ENCODE assay signal across 15 mouse cellular contexts in the genomic region with DNA sequence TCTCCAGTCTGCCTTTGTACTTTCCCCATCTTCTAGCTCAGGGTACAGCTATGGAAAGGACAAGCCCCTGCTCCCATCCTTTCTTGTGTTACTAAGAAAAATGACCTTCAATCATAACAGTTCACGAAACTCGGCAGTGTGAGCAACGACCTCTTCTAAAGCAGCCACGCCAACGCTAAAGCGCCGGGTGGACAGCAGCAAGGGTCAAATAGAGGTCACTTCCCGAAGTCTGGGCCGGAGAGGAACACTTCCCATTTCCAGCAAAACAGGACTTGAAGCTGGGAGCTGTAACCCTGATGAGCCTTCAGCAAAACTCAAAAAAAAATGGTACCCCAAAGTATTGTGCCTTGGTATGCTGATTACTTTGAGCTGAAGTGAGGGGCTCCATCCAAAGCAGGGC.
A peak's percentile ranks its signal among the peaks of the same experiment; 100 is the strongest.
DNase-seq lines count a peak whose midpoint lies in the region; ATAC-seq and TF ChIP-seq lines count a peak whose summit lies in the region.
"Had no signal": no experiment of that assay in that cellular context is flagged by ENCODE, and none has a peak within 500 bp of the region (broad histone marks: within the 10 kb centered on the region; RNA-seq: fewer than 3 reads in every experiment).

No protein-coding gene starts in this region.

- no peak for TF ChIP-seq POLR2A in lung, adult 2 months (IDR thresholded peaks at IDR 0.05; ENCODE audit: borderline replicate concordance, extremely low read depth, low read depth, low read length)

- DNase-seq in embryo, embryonic 10 days (ENCODE audit: low spot score), result peak; percentile 35
- DNase-seq in embryo, embryonic 10.5 days (ENCODE audit: low spot score), result no peak
- no peak for DNase-seq in lung, adult 2 months
- no peak for DNase-seq in heart, embryonic 10.5 days (ENCODE audit: low spot score)
- DNase-seq in kidney, postnatal 4 days, result peak; percentile 53 to 63
- DNase-seq in right cerebral cortex, postnatal 25 days, result no peak
- DNase-seq in cerebellum, postnatal 14 days, result no peak
- DNase-seq: cerebellum, adult 18-20 months; left cerebral cortex, postnatal 4 days; liver, postnatal 0 days had no signal

- H3K36me3 ChIP-seq in lung, embryonic 16.5 days (ENCODE audit: control insufficient read depth, insufficient read depth, low read length), result no peaks in the 10 kb centered on the region
- no peaks in the 10 kb centered on the region for H3K36me3 ChIP-seq in heart, embryonic 10.5 days
- H3K36me3 ChIP-seq: embryonic facial prominence, embryonic 12.5 days; midbrain, embryonic 12.5 days had no signal

- no peaks in the 10 kb centered on the region for H3K9me3 ChIP-seq in lung, embryonic 16.5 days (ENCODE audit: control insufficient read depth, low read length)
- H3K9me3 ChIP-seq in heart, embryonic 10.5 days, result no peaks in the 10 kb centered on the region
- H3K9me3 ChIP-seq: embryonic facial prominence, embryonic 12.5 days; forebrain, embryonic 13.5 days; midbrain, embryonic 12.5 days had no signal

- no peak overlapping the region for H3K4me3 ChIP-seq in lung, embryonic 16.5 days (ENCODE audit: low read length)
- H3K4me3 ChIP-seq in lung, adult 2 months (replicated peaks; ENCODE audit: extremely low read depth, low read depth, low read length), result no peak overlapping the region
- H3K4me3 ChIP-seq in heart, embryonic 10.5 days, result peak overlapping the region; percentile 9; the same call in 1 of the 2 replicates
- H3K4me3 ChIP-seq: embryonic facial prominence, embryonic 12.5 days; forebrain, embryonic 13.5 days; midbrain, embryonic 12.5 days had no signal

- WGBS in lung, embryonic 16.5 days, result 10% methylated on average over 9 of the region's 9 CpGs
- WGBS in lung, adult 2 months, result 24% methylated on average over 9 of the region's 9 CpGs
- WGBS in heart, embryonic 10.5 days, result 6% methylated on average over 9 of the region's 9 CpGs

- TF ChIP-seq CTCF in lung, adult 2 months (IDR thresholded peaks at IDR 0.05; ENCODE audit: insufficient read depth, low read length), result no peak

- H3K4me2 ChIP-seq in lung, embryonic 16.5 days (ENCODE audit: low read depth, low read length), result no peak overlapping the region
- H3K4me2 ChIP-seq: embryonic facial prominence, embryonic 12.5 days; forebrain, embryonic 13.5 days; midbrain, embryonic 12.5 days had no signal

- H3K9ac ChIP-seq in lung, embryonic 16.5 days (ENCODE audit: low read length), result no peak overlapping the region
- H3K9ac ChIP-seq: embryonic facial prominence, embryonic 12.5 days; forebrain, embryonic 13.5 days; liver, postnatal 0 days; midbrain, embryonic 12.5 days had no signal

- no peak overlapping the region for H3K27ac ChIP-seq in lung, embryonic 16.5 days (ENCODE audit: low read length)
- peak overlapping the region; percentile 73 for H3K27ac ChIP-seq in heart, embryonic 10.5 days
- H3K27ac ChIP-seq: embryonic facial prominence, embryonic 12.5 days; forebrain, embryonic 13.5 days; midbrain, embryonic 12.5 days had no signal

- 0 out of 2 replicates have a peak, but pooled peaks have one; percentile 54 for ATAC-seq in lung, embryonic 16.5 days (ENCODE audit: low read depth)
- ATAC-seq: forebrain, embryonic 13.5 days; inflammation-experienced regulatory T-cells, adult 6 months; liver, postnatal 0 days had no signal

- H3K27me3 ChIP-seq in lung, embryonic 16.5 days (ENCODE audit: control insufficient read depth, insufficient read depth, low read depth, low read length), result no peaks in the 10 kb centered on the region
- H3K27me3 ChIP-seq in heart, embryonic 10.5 days (ENCODE audit: insufficient read depth, poor library complexity, severe bottlenecking), result no peaks in the 10 kb centered on the region
- H3K27me3 ChIP-seq: embryonic facial prominence, embryonic 12.5 days; forebrain, embryonic 13.5 days; midbrain, embryonic 12.5 days had no signal

- peaks cover 8% of the 10 kb centered on the region for H3K4me1 ChIP-seq in lung, embryonic 16.5 days (replicated peaks; ENCODE audit: control insufficient read depth, insufficient read depth, low read length)
- H3K4me1 ChIP-seq in lung, adult 2 months (ENCODE audit: control insufficient read depth, insufficient read depth, low read length), result no peaks in the 10 kb centered on the region; the same call in 1 of the 2 replicates
- H3K4me1 ChIP-seq in heart, embryonic 10.5 days, result peaks cover 26% of the 10 kb centered on the region
- H3K4me1 ChIP-seq: embryonic facial prominence, embryonic 12.5 days; forebrain, embryonic 13.5 days; midbrain, embryonic 12.5 days had no signal

Comparison
In these comparisons a context has a peak if more than half of its experiments do, and no peak if none do; other contexts are left out.
1. DNase-seq: peak in embryo, embryonic 10 days (single experiment) and kidney, postnatal 4 days (2 of 2); none in embryo, embryonic 10.5 days (single experiment), lung, adult 2 months (single experiment), heart, embryonic 10.5 days (single experiment), right cerebral cortex, postnatal 25 days (single experiment) and cerebellum, postnatal 14 days (0 of 2).